Mouse (Mus musculus) liver, postnatal 0 days (tissue): ENCODE measurements around the gene Mta3.

ENCODE experiments used
- CTCF ChIP-seq: sonication (generic); IDR thresholded peaks from 2 replicates; pipeline ENCODE4 v1.5.1; 2016; ENCODE audit warnings: antibody characterized with exemption, low read depth
- EP300 ChIP-seq: IDR thresholded peaks from 2 replicates; pipeline ENCODE4 v1.6.1; 2016; ENCODE audit warnings: antibody characterized with exemption, low read depth, mild to moderate bottlenecking

- TF ChIP-seq EP300 (no peak), CTCF (no peak)
These were observed 2.3 kb downstream of the Mta3 start for GRCm38 (mm10) chr17:83708256-83708655.
